Mouse (Mus musculus) bone marrow, adult 2 months (tissue): ENCODE measurements around the gene Wscd1. TPM values are rescaled to one million over a fixed set of nuclear protein-coding genes. Genes with fewer than 3 reads are reported as not detected.
"Not testable (repeated sequence)": the region's sequence is repeated elsewhere in the genome, so short reads cannot be mapped to it uniquely, and the experiment has no call there.

Experiments used
- H3K27ac ChIP-seq: fragments of 200-500 bp; 2 replicates; pipeline ENCODE4 v1.5.1; 2012; ENCODE audit warnings: low read depth, mild to moderate bottlenecking, control low read depth, inconsistent platforms, low read length; ENCODE audit not compliant: control insufficient read depth, poor library complexity, insufficient read depth
- H3K4me1 ChIP-seq: fragments of 200-500 bp; 2 replicates; pipeline ENCODE4 v1.6.1; 2011; ENCODE audit warnings: low read length; ENCODE audit not compliant: control insufficient read depth, insufficient read depth
- H3K4me3 ChIP-seq: fragments of 200-500 bp; replicated peaks from 2 replicates; pipeline ENCODE3; 2011; ENCODE audit warnings: mild to moderate bottlenecking, low read depth, low read length, control low read depth; ENCODE audit not compliant: control insufficient read depth
- CTCF ChIP-seq: fragments of 200-500 bp; IDR thresholded peaks from 2 replicates; pipeline ENCODE4 v1.5.1; 2011; ENCODE audit warnings: low read length, control low read depth; ENCODE audit not compliant: control insufficient read depth, insufficient read depth
- POLR2A ChIP-seq: fragments of 200-500 bp; IDR thresholded peaks from 2 replicates; pipeline ENCODE4 v1.6.1; 2011; ENCODE audit warnings: low read depth, mild to moderate bottlenecking, control low read depth, low read length, borderline replicate concordance; ENCODE audit not compliant: control insufficient read depth
- WGBS: fragments of 180-500 bp; shearing (Covaris S2); methylation state at CpG from one replicate; pipeline ENCODE4 v1.1.7; 2018; 5-methylcytosine and 5-hydroxymethylcytosine counted together
- polyA plus RNA-seq: library from polyadenylated mRNA; stranded (reverse); fragments of >200 nt; gene quantifications from 2 replicates; pipeline ENCODE4 v1.2.4, GENCODE M21; 2011; ENCODE audit warnings: low replicate concordance; ENCODE audit not compliant: missing spikeins, insufficient read depth, insufficient read length

Wscd1 gene
- polyA plus RNA-seq, 1 experiment, result not detected

DNA sequence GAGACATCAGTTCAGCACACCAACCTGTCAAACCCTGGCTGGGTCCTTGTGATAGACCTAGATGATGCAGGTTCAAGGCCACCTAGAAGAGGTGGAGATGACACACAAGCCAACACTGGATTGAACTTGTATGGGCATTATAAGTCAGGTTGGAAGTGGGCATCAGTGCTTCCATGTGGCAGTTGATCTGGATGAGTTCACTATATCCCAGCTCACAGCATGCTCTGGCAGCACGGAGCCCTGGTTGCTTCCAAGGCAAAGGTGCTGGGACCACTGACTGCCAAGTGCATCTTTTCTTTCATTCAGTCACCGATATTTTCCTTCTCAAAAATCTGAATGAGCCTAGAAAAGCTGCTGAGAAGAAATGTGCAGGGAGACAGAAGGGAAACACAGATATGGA, 58.8 kb downstream of the Wscd1 start:
- WGBS, result 68% methylated on average over 2 of the region's 2 CpGs
- TF ChIP-seq POLR2A (no peak), CTCF (no peak)
- Histone ChIP-seq H3K27ac (no peak overlapping the region), H3K4me3 (no peak overlapping the region), H3K4me1 (no peaks in the 10 kb centered on the region)

DNA sequence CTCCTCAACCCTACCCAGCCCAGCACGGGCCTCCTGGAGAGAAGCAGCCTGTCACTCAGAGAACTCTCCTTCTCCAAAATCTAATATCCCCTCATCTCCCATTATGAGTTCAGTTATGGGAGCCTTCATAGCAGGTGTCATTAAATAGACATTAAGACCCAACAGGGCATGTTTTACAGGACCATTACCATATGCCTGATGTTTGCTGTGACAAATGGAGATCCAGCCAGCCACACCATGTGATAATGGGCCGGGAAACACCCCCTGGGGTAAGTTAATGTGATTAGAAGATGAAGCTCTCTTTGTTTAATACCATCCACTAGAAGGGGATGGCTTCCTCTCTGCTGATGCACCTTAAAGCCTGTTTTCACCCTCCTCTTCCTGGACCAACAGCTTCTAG, 62.1 kb downstream of the Wscd1 start:
- WGBS, result 59% methylated on average over 2 of the region's 2 CpGs
- Histone ChIP-seq H3K4me1 (no peaks in the 10 kb centered on the region; the same call in 1 of the 2 replicates), H3K27ac (no peak overlapping the region), H3K4me3 (no peak overlapping the region)
- TF ChIP-seq CTCF (no peak), POLR2A (no peak)

DNA sequence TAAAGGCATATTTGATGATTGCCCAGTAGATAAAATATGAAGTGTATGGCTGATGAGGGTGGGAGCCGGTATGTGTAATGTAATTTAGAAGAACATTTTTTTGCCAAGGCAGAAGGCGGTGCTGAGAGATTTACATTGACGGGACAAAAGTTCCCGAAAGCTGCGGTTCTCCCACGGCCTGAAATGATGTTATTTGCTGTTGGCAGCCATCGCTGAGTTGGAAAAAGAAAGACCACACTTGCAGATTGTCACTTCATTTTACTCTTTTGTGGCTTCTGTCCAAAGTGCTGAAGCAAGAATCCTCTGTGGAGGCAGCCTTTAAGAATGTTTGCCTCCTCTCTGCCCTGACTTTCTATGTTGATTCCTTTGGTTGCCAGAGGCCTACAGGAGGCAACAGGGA, 63.2 kb downstream of the Wscd1 start:
- Histone ChIP-seq H3K4me3 (no peak overlapping the region), H3K4me1 (no peaks in the 10 kb centered on the region; the same call in 1 of the 2 replicates), H3K27ac (no peak overlapping the region)
- WGBS, result 78% methylated on average over 7 of the region's 7 CpGs
- TF ChIP-seq POLR2A, result no peak
- no peak for TF ChIP-seq CTCF

DNA sequence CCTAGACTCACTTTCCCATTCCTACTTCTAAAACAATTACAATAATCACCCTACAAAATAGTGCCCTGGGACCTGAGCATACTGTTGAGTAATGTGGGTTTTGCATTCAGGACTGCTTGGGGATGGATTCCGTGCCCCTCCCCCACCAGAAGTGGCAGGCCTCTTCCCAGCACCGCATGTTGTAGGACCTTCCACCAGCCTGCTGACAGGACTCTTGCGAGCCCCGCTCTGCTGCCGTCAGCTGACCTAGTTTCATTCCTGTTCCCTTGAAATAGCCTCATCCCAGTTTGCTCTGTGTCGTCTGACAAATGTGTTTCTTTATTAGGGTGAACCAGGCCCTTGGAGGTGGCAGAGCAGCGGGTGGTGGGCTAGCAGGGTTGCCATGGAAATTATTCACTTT, 64.8 kb downstream of the Wscd1 start:
- TF ChIP-seq POLR2A (no peak), CTCF (no peak)
- WGBS, result 72% methylated on average over 7 of the region's 7 CpGs
- Histone ChIP-seq H3K27ac (no peak overlapping the region), H3K4me3 (no peak overlapping the region), H3K4me1 (no peaks in the 10 kb centered on the region; the same call in 1 of the 2 replicates)

DNA sequence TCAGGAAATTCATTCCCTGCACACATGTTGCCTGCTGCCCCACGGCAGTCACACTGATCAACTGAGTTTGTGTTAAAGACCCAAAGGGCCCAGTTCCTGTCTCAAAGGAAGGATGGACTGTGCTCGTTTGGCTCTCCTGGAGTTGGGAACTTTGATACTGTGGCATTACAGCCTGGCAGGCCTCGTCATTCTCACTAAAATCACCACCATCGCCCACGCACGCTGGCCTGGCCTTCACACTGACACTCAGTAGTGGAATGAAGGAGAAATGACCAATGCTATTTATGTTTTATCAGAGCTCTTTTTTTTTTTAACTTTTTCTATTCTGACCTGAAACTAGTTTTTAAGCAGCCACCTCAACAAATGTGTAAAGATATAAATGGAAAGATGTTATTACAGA, 65.6 kb downstream of the Wscd1 start:
- Histone ChIP-seq H3K4me1 (no peaks in the 10 kb centered on the region; the same call in 1 of the 2 replicates), H3K4me3 (no peak overlapping the region), H3K27ac (no peak overlapping the region)
- no peak for TF ChIP-seq CTCF
- 75% methylated on average over 6 of the region's 6 CpGs for WGBS

DNA sequence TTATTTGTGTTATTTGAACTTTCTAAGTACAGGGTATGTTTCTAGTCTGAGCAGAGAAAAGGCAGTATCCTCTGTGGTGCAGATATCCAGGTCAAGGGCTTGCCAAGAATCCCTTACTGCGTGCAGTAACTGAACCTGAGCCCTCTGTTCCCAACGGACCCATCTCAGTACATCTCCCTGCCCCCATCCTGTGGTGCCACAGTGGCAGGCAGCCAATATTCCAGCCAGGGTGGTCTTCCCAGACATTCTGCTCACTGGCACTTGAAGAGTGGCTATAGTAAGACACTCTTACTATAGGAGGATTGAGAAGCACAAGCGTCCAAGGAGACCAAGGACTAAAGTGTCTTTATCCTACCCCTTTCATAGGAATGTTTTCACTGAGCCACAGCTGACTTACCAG, 67.2 kb downstream of the Wscd1 start:
- 81% methylated on average over 3 of the region's 3 CpGs for WGBS
- Histone ChIP-seq H3K27ac (no peak overlapping the region), H3K4me1 (no peaks in the 10 kb centered on the region; the same call in 1 of the 2 replicates), H3K4me3 (no peak overlapping the region)
- no peak for TF ChIP-seq POLR2A
- TF ChIP-seq CTCF, result no peak

DNA sequence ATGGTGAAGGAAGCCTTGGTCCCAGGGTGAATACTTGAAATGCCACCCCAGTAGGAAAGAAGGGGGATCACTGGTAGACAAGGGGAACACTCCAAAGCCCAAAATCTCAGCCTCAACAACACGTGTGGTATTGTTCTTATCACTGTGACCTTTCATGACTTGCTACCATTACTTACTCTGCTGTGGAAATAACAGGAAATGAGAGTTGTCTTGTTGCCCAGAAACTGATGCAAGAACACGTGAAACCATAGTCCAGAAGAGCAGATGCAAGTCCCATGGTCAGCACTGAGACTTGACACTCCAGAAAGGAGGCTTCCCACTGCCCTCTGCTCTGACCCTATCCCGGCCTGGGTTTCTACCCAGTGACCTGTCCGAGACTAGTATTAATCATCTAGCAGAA, 67.6 kb downstream of the Wscd1 start:
- TF ChIP-seq POLR2A (no peak), CTCF (no peak)
- Histone ChIP-seq H3K4me1 (no peaks in the 10 kb centered on the region; the same call in 1 of the 2 replicates), H3K27ac (no peak overlapping the region), H3K4me3 (no peak overlapping the region)
- 37% methylated on average over 4 of the region's 4 CpGs for WGBS

DNA sequence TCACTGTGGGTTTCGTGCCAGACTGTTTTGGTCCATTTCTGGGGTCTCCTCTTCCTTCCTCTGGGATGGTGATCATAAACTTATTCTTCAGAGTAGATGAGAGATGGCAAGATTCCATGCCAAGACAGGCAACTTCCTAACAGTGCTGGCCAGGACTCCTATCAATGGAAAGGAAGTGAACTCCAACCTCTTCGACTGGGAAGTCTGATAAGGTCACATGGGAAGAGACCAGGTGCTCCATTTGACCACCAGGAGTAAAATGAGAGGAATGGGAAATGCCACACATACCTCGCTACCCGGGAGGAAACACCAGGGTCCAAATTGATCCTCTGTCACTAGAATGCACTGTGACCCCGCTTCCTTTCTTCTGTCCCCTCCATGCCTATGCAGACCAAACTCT, 68.4 kb downstream of the Wscd1 start:
- Histone ChIP-seq H3K4me1 (no peaks in the 10 kb centered on the region; the same call in 1 of the 2 replicates), H3K4me3 (no peak overlapping the region), H3K27ac (no peak overlapping the region)
- TF ChIP-seq POLR2A, result no peak
- 22% methylated on average over 5 of the region's 5 CpGs for WGBS

DNA sequence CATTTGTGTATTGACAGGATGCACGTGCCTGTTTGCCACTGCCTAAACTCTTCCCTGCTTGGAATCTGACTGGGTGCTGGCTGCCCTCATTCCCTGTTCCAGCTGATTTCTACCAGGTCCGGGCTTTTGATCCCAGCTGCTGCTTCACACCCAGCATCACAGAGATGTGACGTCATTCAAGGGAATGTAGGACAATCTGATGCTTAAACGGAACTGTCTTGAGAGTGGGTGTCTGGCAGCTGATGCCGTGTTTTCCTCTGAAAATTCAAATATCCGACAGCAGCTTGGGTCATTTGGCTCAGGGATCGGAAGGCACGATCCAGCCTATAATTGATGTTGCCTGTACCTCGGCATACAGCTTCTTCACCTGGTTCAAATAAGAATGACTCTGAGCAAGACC, 70.2 kb downstream of the Wscd1 start:
- TF ChIP-seq POLR2A (no peak), CTCF (no peak)
- no peak overlapping the region for H3K4me3 ChIP-seq
- WGBS, result 75% methylated on average over 9 of the region's 9 CpGs
- H3K4me1 ChIP-seq, result no peaks in the 10 kb centered on the region; the same call in 1 of the 2 replicates
- H3K27ac ChIP-seq, result no peak overlapping the region

DNA sequence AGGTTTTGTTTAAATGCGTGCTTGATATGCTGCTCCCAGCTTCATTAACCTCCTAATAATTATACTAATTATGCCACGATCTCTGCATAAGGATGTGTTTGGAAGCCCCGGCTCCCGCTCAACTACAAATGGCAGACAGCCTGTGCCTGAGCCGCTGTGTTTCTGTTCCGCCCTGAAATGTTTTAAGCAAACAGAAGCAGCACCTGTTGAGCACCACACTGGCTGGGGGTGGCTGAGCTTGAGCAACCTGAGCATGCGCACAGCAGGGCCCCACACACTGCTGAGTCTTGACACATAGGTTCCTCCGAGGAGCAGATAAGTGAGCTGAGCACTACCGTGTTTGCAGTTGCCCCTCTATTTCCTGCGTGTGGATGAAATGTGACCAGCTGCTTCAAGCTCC, 71.1 kb downstream of the Wscd1 start:
- no peak overlapping the region for H3K4me3 ChIP-seq
- H3K4me1 ChIP-seq, result no peaks in the 10 kb centered on the region
- 50% methylated on average over 10 of the region's 10 CpGs for WGBS
- TF ChIP-seq POLR2A, result no peak
- TF ChIP-seq CTCF, result no peak
- H3K27ac ChIP-seq, result no peak overlapping the region

DNA sequence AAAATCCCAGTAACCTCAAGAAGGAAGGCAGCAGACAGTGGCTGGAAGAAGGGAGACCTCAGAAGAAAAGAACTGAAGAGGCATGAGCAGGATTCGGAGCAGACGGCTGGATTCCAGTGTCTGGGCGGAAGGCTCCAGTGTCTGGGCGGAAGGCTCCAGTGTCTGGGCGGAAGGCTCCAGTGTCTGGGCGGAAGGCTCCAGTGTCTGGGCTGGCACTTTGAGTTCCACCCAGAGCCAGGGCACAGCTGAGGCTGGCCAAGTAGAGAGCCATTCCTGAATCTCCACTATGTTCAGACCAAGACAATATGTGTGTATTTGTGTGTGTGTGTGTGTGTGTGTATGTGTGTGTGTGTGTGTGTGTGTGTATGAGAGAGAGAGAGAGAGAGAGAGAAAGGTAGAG, 71.8 kb downstream of the Wscd1 start:
- 90% methylated on average over 6 of the region's 6 CpGs for WGBS
- not testable (repeated sequence) for H3K27ac ChIP-seq, H3K4me1 ChIP-seq, H3K4me3 ChIP-seq
